Mouse (Mus musculus): ENCODE data around the gene Tpk1. TPM values are rescaled to one million over a fixed set of nuclear protein-coding genes. Genes with fewer than 3 reads are reported as not detected.

Tpk1 gene
- polyA plus RNA-seq, 1 experiment from 2014 or later, result 8.9 TPM

DNA sequence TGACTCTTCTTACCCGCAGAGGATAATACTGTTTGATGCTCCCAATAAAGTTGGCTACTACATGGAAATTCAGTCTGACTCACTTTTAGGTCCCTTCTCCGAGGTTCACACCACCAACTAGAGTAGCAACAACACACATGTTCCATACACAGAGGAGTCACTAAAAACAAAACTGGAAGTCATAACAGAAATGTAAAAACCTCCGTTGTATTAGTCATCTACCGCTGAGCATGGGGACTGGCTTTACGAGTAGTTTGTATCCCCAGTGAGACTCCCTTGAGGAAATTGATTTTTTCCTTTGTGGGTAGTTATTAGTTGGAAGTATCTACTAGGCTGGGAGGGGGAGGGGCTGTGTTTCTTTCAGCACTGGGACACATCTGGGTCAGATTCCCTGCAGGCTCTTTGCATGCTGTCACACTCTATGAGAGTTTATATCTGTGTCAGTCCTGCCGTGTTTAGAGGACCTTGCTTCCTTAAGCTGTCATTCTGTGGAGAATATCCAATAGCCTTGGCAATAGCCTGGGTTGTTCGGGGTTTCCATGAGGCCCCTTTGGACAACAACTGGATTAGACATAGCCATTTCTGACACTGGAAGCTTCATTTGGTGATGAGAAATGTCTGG is 245.6 kb downstream of the Tpk1 start:
- no peaks in the 10 kb centered on the region for H3K9me3 ChIP-seq (replicated peaks)
- 52% methylated on average over 7 of the region's 7 CpGs for WGBS
- H3K27ac ChIP-seq (replicated peaks), result no peak overlapping the region
- no peak for ATAC-seq (ENCODE audit: insufficient number of reproducible peaks, low FRiP score, low TSS enrichment, low read depth)
- H3K4me2 ChIP-seq (replicated peaks), result no peak overlapping the region
- H3K9ac ChIP-seq, result no peak overlapping the region
- H3K27me3 ChIP-seq, result no peaks in the 10 kb centered on the region
- no peak overlapping the region for H3K4me3 ChIP-seq (replicated peaks)
- no peaks in the 10 kb centered on the region for H3K4me1 ChIP-seq
- no peaks in the 10 kb centered on the region for H3K36me3 ChIP-seq

DNA sequence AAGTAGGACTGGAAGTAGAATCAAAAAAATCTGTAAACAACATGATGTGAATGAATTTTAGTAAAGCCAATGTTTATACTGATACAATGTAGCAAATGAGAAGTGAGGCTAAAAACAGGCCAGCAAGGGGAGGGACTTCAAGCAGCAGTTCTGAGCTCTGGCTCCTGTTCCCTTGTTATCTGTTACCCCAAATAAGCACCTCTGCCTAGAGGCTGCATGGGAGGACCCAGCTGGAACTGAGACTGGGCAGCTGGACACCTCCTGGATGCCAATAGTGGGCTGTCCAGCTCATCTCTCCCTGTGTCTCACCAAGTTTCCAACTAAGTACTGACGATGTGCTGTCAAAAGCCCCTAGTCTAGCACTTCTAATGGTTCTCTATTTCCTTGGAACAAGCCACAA is 257.1 kb downstream of the Tpk1 start:
- Histone ChIP-seq H3K27ac (replicated peaks) (no peak overlapping the region), H3K36me3 (no peaks in the 10 kb centered on the region), H3K27me3 (no peaks in the 10 kb centered on the region), H3K4me3 (replicated peaks) (no peak overlapping the region), H3K4me1 (no peaks in the 10 kb centered on the region), H3K9ac (no peak overlapping the region), H3K4me2 (replicated peaks) (no peak overlapping the region), H3K9me3 (replicated peaks) (no peaks in the 10 kb centered on the region)
- ATAC-seq (ENCODE audit: insufficient number of reproducible peaks, low FRiP score, low TSS enrichment, low read depth), result no peak
- 88% methylated on average over 1 of the region's 1 CpGs for WGBS

DNA sequence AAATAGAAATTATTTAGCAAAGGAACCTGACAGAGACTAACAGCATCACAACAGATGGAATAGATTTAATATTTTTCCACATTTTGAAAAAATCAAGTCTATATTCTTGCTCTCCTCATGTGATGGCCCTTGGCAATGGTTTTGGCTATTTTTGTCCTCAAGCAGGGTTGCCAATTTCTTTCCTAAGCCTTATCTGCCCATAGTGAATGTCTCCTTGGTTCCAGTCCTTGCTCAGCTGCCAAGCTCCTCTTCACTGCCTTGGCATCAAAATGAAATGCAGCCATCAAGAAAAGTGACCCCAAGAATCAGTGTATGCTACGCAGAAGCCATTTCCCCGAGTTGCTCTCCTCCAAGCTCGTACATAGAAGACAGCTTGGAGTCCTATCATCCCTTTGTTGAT is 263.0 kb downstream of the Tpk1 start:
- H3K4me3 ChIP-seq (replicated peaks), result no peak overlapping the region
- no peak for ATAC-seq (ENCODE audit: insufficient number of reproducible peaks, low FRiP score, low TSS enrichment, low read depth)
- H3K4me2 ChIP-seq (replicated peaks), result no peak overlapping the region
- no peaks in the 10 kb centered on the region for H3K4me1 ChIP-seq
- no peaks in the 10 kb centered on the region for H3K36me3 ChIP-seq
- no peak overlapping the region for H3K9ac ChIP-seq
- WGBS, result 72% methylated on average over 3 of the region's 3 CpGs
- H3K27me3 ChIP-seq, result no peaks in the 10 kb centered on the region
- no peaks in the 10 kb centered on the region for H3K9me3 ChIP-seq (replicated peaks)
- H3K27ac ChIP-seq (replicated peaks), result no peak overlapping the region

DNA sequence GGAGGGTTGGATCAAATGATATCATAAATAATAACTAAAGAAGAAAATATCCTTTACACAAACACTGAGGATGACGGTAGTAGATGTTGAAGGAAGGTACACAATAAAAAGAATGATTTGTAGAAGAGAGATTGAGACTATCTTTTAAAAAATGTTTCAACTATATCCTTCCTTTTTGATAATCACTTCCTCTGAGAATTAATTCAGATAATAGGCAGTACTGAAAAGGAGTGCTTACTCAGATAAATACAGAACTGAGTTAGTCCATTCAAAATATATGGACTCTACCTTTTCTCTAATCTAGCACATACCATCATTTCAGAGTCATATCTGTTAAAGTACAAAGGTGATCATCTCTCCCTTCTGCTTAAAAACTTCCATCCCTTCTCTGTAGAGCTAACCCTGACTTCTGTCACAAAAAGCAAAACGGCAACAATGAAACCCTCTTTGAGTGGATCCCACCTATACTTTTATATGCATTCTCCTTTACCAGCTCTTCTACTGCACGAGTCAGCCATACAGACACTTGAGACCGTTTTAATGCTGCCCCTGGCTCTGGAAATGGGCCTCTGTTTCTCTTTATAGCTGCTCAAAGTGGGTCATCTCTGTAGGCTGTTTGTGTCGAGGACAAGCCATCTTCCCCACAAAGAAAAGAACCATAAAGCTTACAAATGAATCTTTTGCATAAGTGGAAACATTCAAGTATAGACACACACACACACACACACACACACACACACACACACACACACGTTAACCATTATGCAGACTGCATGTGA is 263.7 kb downstream of the Tpk1 start:
- ATAC-seq (ENCODE audit: insufficient number of reproducible peaks, low FRiP score, low TSS enrichment, low read depth), result no peak

DNA sequence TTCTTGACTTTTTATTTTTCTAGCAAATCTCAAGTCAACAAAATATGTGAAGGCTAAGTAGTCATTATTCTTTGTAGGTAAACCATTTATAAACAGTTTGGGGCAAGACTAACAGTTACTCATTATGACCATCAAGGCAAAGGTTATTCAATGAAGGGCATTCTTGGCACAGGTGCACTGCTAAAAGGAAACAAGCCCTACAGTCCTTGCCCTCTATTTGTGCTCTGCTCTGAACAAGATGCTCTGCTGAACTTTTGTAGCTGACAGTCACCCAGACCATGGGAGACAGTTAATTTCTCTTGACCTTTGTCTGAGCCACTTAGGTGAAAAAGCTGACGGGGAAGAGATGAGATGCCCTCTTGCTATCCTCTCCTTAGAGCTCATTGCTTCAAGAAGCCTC is 269.7 kb downstream of the Tpk1 start:
- Histone ChIP-seq H3K27ac (replicated peaks) (no peak overlapping the region), H3K4me2 (replicated peaks) (no peak overlapping the region), H3K36me3 (no peaks in the 10 kb centered on the region), H3K4me1 (no peaks in the 10 kb centered on the region), H3K9ac (no peak overlapping the region), H3K9me3 (replicated peaks) (no peaks in the 10 kb centered on the region), H3K4me3 (replicated peaks) (no peak overlapping the region), H3K27me3 (no peaks in the 10 kb centered on the region)
- ATAC-seq (ENCODE audit: insufficient number of reproducible peaks, low FRiP score, low TSS enrichment, low read depth), result no peak
- WGBS, result 69% methylated on average over 1 of the region's 1 CpGs

More for the DNA sequence above, 263.7 kb downstream of the Tpk1 start:
- Histone ChIP-seq H3K27ac (replicated peaks) (no peak overlapping the region), H3K4me1 (no peaks in the 10 kb centered on the region), H3K27me3 (no peaks in the 10 kb centered on the region), H3K9ac (no peak overlapping the region), H3K9me3 (replicated peaks) (no peaks in the 10 kb centered on the region), H3K4me2 (replicated peaks) (no peak overlapping the region), H3K4me3 (replicated peaks) (no peak overlapping the region), H3K36me3 (no peaks in the 10 kb centered on the region)
- 60% methylated on average over 6 of the region's 6 CpGs for WGBS

DNA sequence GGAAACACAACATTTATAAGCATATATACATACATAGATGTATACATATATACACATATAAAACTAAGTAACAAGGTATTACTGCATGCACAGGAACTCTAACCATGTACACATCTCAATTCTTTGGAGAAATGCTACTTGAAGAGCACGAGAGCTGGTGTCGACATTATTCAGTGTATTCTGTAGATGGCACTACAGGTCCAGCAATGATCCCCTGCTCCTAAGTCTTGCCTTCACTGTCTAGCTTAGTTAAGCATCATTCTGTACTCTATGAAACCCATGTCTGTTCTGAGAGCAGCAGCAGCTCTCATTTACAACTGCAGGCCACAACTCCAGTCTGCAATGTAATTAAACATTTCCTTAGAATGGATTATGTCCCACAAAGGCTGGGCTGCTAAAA is 270.5 kb downstream of the Tpk1 start:
- ATAC-seq (ENCODE audit: insufficient number of reproducible peaks, low FRiP score, low TSS enrichment, low read depth), result no peak
- H3K9ac ChIP-seq, result no peak overlapping the region
- H3K4me1 ChIP-seq, result no peaks in the 10 kb centered on the region
- H3K4me3 ChIP-seq (replicated peaks), result no peak overlapping the region
- 68% methylated on average over 2 of the region's 2 CpGs for WGBS
- H3K36me3 ChIP-seq, result no peaks in the 10 kb centered on the region
- no peak overlapping the region for H3K4me2 ChIP-seq (replicated peaks)
- H3K27me3 ChIP-seq, result no peaks in the 10 kb centered on the region
- no peak overlapping the region for H3K27ac ChIP-seq (replicated peaks)
- H3K9me3 ChIP-seq (replicated peaks), result no peaks in the 10 kb centered on the region

DNA sequence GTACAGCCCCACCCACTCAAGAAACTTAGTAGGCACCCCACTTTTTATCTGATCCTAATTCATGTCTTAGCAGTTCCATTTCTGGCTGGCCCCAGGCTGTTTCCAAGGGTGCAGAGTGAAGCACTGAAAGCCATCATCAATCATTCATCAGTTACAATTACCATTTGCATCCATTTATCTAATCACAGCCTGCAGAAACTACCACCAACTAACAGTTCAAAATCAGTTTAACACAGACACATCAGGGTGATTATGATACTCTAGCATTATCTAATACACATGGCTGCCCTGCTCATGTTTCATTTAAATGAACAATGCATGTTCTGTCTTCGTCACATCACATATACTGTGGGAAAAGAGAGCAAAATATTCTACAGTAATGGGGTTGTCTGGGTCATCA is 274.7 kb downstream of the Tpk1 start:
- Histone ChIP-seq H3K4me2 (replicated peaks) (no peak overlapping the region), H3K27me3 (no peaks in the 10 kb centered on the region), H3K27ac (replicated peaks) (no peak overlapping the region), H3K4me3 (replicated peaks) (no peak overlapping the region), H3K9me3 (replicated peaks) (no peaks in the 10 kb centered on the region), H3K9ac (no peak overlapping the region), H3K4me1 (no peaks in the 10 kb centered on the region), H3K36me3 (no peaks in the 10 kb centered on the region)
- no peak for ATAC-seq (ENCODE audit: insufficient number of reproducible peaks, low FRiP score, low TSS enrichment, low read depth)
- 41% methylated on average over 1 of the region's 1 CpGs for whole genome bisulfite sequencing

DNA sequence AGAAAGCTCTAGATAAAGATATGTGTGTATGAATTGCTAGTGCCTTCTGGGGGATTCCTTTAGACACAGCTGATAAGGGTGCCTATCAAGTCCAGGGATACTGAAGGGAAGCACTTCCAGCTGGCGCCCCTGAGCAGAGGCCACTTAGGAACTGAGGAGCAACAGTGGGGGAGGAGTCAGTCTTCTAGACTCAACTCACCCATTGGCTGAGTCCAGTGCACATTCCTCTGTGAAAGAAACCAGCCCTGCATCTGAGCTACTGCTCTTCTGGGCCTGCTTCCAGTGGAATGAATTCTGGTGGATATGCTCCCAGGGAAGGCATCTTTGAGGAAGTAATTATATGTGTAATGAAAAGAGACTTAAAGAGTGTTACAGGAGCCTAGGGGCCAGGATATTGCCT is 278.8 kb downstream of the Tpk1 start:
- no peak overlapping the region for H3K27ac ChIP-seq (replicated peaks)
- no peaks in the 10 kb centered on the region for H3K9me3 ChIP-seq (replicated peaks)
- WGBS, result 46% methylated on average over 1 of the region's 1 CpGs
- no peak overlapping the region for H3K4me3 ChIP-seq (replicated peaks)
- H3K9ac ChIP-seq, result no peak overlapping the region
- H3K4me2 ChIP-seq (replicated peaks), result no peak overlapping the region
- H3K36me3 ChIP-seq, result no peaks in the 10 kb centered on the region
- H3K4me1 ChIP-seq, result no peaks in the 10 kb centered on the region
- no peak for ATAC-seq (ENCODE audit: insufficient number of reproducible peaks, low FRiP score, low TSS enrichment, low read depth)
- no peaks in the 10 kb centered on the region for H3K27me3 ChIP-seq

DNA sequence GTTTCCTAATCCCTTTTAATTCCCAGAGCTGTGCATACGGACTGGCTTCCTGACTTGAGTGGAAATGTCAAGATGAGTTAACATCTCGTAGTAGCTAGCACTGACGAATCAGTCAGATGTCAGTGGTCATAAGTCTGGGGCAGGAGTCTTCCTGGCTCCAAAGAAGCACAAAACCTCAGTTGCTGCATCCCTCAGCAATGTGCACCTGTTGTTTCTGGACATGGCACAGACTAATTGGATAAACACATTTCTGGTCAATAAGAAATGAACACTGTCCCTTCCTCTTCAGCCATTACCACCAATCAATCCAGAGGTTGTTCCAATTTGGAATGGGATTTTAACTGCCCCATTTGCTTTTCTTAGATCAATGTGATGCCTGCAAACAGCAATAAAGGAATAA is 281.2 kb downstream of the Tpk1 start:
- H3K27ac ChIP-seq (replicated peaks), result no peak overlapping the region
- WGBS, result 51% methylated on average over 3 of the region's 3 CpGs
- H3K36me3 ChIP-seq, result no peaks in the 10 kb centered on the region
- no peak overlapping the region for H3K9ac ChIP-seq
- H3K4me1 ChIP-seq, result no peaks in the 10 kb centered on the region
- no peak for ATAC-seq (ENCODE audit: insufficient number of reproducible peaks, low FRiP score, low TSS enrichment, low read depth)
- no peak overlapping the region for H3K4me3 ChIP-seq (replicated peaks)
- H3K4me2 ChIP-seq (replicated peaks), result no peak overlapping the region
- H3K9me3 ChIP-seq (replicated peaks), result no peaks in the 10 kb centered on the region
- no peaks in the 10 kb centered on the region for H3K27me3 ChIP-seq

DNA sequence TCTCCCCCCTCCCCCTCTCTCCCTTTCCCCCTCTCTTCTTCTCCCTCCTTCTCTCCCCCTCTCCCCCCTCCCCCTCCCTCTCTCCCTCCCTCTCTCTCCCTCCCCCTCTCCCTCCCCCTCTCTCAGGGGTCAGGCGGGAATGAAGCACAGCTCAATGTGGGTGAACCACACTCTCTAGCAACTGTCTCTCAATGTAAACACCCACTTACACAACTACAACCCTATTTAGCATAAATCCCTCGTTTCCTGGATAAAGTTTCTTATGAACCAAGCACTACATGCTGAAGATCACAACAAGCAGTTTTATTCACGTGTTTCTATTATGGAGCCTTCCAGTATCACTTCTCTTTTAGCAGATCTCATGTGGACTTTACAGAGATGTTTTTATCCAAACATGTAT is 281.8 kb downstream of the Tpk1 start:
- H3K4me2 ChIP-seq (replicated peaks), result no peak overlapping the region
- no peaks in the 10 kb centered on the region for H3K9me3 ChIP-seq (replicated peaks)
- no peaks in the 10 kb centered on the region for H3K27me3 ChIP-seq
- no peaks in the 10 kb centered on the region for H3K4me1 ChIP-seq
- WGBS, result 61% methylated on average over 3 of the region's 3 CpGs
- ATAC-seq (ENCODE audit: insufficient number of reproducible peaks, low FRiP score, low TSS enrichment, low read depth), result no peak
- no peak overlapping the region for H3K4me3 ChIP-seq (replicated peaks)
- H3K27ac ChIP-seq (replicated peaks), result no peak overlapping the region
- H3K36me3 ChIP-seq, result no peaks in the 10 kb centered on the region
- no peak overlapping the region for H3K9ac ChIP-seq

DNA sequence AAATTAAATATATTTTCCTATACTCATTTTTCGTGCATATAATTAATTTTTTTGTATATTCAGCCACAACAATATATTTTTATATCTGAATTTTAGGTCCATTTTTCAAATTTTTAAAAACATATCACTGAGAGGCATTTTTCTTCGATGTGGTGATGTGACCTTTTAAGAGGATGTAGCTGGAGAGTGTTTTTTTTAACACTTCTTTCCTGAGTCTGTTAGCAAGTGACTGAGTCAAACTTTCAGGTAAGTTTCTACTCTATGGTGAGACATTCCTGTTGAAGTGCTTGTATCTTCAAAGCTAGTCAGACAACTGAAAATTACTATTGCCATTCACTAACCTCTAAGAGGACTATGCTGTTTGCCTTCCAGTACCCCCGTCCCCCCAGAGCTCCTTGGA is 283.3 kb downstream of the Tpk1 start:
- Histone ChIP-seq H3K9me3 (replicated peaks) (no peaks in the 10 kb centered on the region), H3K36me3 (no peaks in the 10 kb centered on the region), H3K4me2 (replicated peaks) (no peak overlapping the region), H3K27ac (replicated peaks) (no peak overlapping the region), H3K4me3 (replicated peaks) (no peak overlapping the region), H3K9ac (no peak overlapping the region), H3K27me3 (no peaks in the 10 kb centered on the region), H3K4me1 (no peaks in the 10 kb centered on the region)
- no peak for ATAC-seq (ENCODE audit: insufficient number of reproducible peaks, low FRiP score, low TSS enrichment, low read depth)
- WGBS, result 86% methylated on average over 3 of the region's 3 CpGs

DNA sequence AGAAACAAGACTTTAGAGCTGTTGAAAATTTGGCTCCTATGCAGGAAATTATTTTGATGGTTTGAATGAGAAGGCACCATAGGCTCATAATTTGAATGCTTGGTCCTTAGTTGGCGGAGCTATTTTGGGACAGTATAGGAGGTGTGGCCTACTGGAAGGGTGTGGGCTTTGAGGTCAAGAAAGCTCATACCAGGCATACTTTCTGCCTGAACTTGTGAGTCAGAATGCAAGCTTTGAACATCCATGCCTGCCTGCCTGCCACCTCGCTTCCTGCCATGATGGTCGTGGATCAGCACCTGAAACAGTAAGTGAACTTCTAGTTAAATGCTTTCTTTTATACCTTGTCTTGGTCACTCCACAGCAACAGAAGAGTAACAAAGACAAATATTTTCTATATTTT is 283.8 kb downstream of the Tpk1 start:
- no peak overlapping the region for H3K27ac ChIP-seq (replicated peaks)
- no peak; the same call in 1 of the 2 replicates for ATAC-seq (ENCODE audit: insufficient number of reproducible peaks, low FRiP score, low TSS enrichment, low read depth)
- no peaks in the 10 kb centered on the region for H3K4me1 ChIP-seq
- no peaks in the 10 kb centered on the region for H3K9me3 ChIP-seq (replicated peaks)
- 64% methylated on average over 3 of the region's 3 CpGs for WGBS
- no peak overlapping the region for H3K9ac ChIP-seq
- H3K4me2 ChIP-seq (replicated peaks), result no peak overlapping the region
- H3K36me3 ChIP-seq, result no peaks in the 10 kb centered on the region
- no peak overlapping the region for H3K4me3 ChIP-seq (replicated peaks)
- no peaks in the 10 kb centered on the region for H3K27me3 ChIP-seq

Data from embryonic facial prominence, embryonic 15.5 days (tissue).